Mouse (Mus musculus) liver, adult 2 months (tissue): Measurements from ENCODE around the gene Desi1. TPM values are rescaled to one million over a fixed set of nuclear protein-coding genes. Genes with fewer than 3 reads are reported as not detected.

ENCODE experiments used
- DNase-seq: peaks from one replicate; pipeline ENCODE4 v3.0.0-alpha.2; 2011; ENCODE audit warnings: low read depth, low spot score; ENCODE audit errors: extremely low read depth
- H3K27ac ChIP-seq: fragments of 200-500 bp; replicated peaks from 2 replicates; pipeline ENCODE4 v1.5.1; 2012; ENCODE audit warnings: low read depth, mild to moderate bottlenecking, control low read depth, inconsistent platforms, low read length; ENCODE audit not compliant: insufficient read depth
- H3K27me3 ChIP-seq: fragments of 200-500 bp; 2 replicates; pipeline ENCODE4 v1.6.1; 2012; ENCODE audit warnings: mild to moderate bottlenecking, moderate library complexity, low read length, inconsistent platforms; ENCODE audit not compliant: control insufficient read depth, insufficient read depth
- H3K36me3 ChIP-seq: fragments of 200-500 bp; 2 replicates; pipeline ENCODE4 v1.6.1; 2012; ENCODE audit warnings: low read length, inconsistent platforms; ENCODE audit not compliant: control insufficient read depth, insufficient read depth
- H3K4me1 ChIP-seq: fragments of 200-500 bp; 2 replicates; pipeline ENCODE4 v1.6.1; 2011; ENCODE audit warnings: low read length; ENCODE audit not compliant: control insufficient read depth, insufficient read depth
- H3K4me3 ChIP-seq: fragments of 200-500 bp; 2 replicates; pipeline ENCODE4 v1.5.1; 2011; ENCODE audit warnings: low read depth, mild to moderate bottlenecking, control low read depth, low read length, moderate library complexity; ENCODE audit not compliant: insufficient read depth
- H3K79me2 ChIP-seq: fragments of 200-500 bp; 2 replicates; pipeline ENCODE4 v1.6.1; 2012; ENCODE audit warnings: inconsistent platforms, mild to moderate bottlenecking, low read length, moderate library complexity; ENCODE audit not compliant: control insufficient read depth, insufficient read depth
- H3K9ac ChIP-seq: fragments of 200-500 bp; 2 replicates; pipeline ENCODE4 v1.6.1; 2012; ENCODE audit warnings: low read depth, mild to moderate bottlenecking, control low read depth, inconsistent platforms, low read length
- CTCF ChIP-seq: fragments of 200-500 bp; IDR thresholded peaks from 2 replicates; pipeline ENCODE4 v1.5.1; 2011; ENCODE audit warnings: low read depth, low read length, control low read depth
- POLR2A ChIP-seq: fragments of 200-500 bp; IDR thresholded peaks from 2 replicates; pipeline ENCODE4 v1.6.1; 2011; ENCODE audit warnings: low read length, control low read depth; ENCODE audit not compliant: insufficient read depth; ENCODE audit errors: extremely low read depth
- WGBS: fragments of 180-500 bp; shearing (Covaris S2); methylation state at CpG from one replicate; pipeline ENCODE4 v1.1.7; 2018; 5-methylcytosine and 5-hydroxymethylcytosine counted together
- polyA plus RNA-seq: library from polyadenylated mRNA; depleted of rRNA; stranded (reverse); fragments of >200 nt; gene quantifications from 2 replicates; pipeline ENCODE4 v1.2.3, GENCODE M21; 2012
- total RNA-seq: library from RNA; depleted of rRNA; stranded (reverse); fragments of >200 nt; gene quantifications from 2 replicates; pipeline ENCODE4 v1.2.3, GENCODE M21; 2014

The Desi1 gene
- total and polyA plus RNA-seq, 2 experiments = 6.6 to 31.1 TPM

GRCm38 (mm10) chr15:82027726-82028125, 5.9 kb downstream of the Desi1 start:
- H3K27me3 ChIP-seq = no peaks in the 10 kb centered on the region
- no peak overlapping the region for H3K27ac ChIP-seq
- no peaks in the 10 kb centered on the region for H3K4me1 ChIP-seq
- H3K9ac ChIP-seq = no peak overlapping the region
- no peak for TF ChIP-seq CTCF
- no peak for TF ChIP-seq POLR2A
- H3K79me2 ChIP-seq = no peaks in the 10 kb centered on the region
- no peak for DNase-seq
- WGBS = 95% methylated on average over 7 of the region's 7 CpGs
- no peak overlapping the region for H3K4me3 ChIP-seq
- H3K36me3 ChIP-seq = peaks cover 14% of the 10 kb centered on the region; the same call in 1 of the 2 replicates

DNA sequence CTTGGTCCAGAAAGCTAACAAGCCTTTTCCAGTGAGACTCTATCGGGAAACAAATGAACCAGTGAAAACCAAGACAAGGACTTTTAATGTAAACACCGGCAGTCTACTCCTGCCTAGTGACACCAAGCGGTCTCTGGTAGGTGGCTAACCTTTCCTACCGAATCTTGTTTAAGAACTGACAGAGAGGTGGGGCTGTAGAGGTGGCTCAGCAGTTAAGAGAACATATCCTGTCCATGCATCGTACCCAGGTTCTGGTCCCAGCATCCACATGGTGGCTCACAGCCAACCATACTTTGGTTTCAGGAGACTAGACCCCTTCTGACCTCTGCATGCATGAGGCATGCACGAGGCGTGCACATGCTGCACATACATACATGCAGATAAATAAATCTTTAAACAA, 6.4 kb downstream of the Desi1 start:
- 94% methylated on average over 7 of the region's 7 CpGs for WGBS
- peaks cover 14% of the 10 kb centered on the region; the same call in 1 of the 2 replicates for H3K36me3 ChIP-seq
- TF ChIP-seq CTCF = no peak
- no peak for TF ChIP-seq POLR2A

GRCm38 (mm10) chr15:82023965-82024635, 9.6 kb downstream of the Desi1 start:
- Histone ChIP-seq H3K27me3 (no peaks in the 10 kb centered on the region), H3K4me1 (no peaks in the 10 kb centered on the region), H3K9ac (no peak overlapping the region), H3K4me3 (no peak overlapping the region), H3K27ac (no peak overlapping the region), H3K79me2 (no peaks in the 10 kb centered on the region), H3K36me3 (peaks cover 5% of the 10 kb centered on the region; the same call in 1 of the 2 replicates)
- no peak for TF ChIP-seq CTCF
- no peak for TF ChIP-seq POLR2A
- WGBS = 86% methylated on average over 6 of the region's 6 CpGs
- no peak for DNase-seq

More for the DNA sequence above, 6.4 kb downstream of the Desi1 start:
- no peak overlapping the region for H3K27ac ChIP-seq
- H3K4me3 ChIP-seq = no peak overlapping the region
- no peak for DNase-seq
- no peaks in the 10 kb centered on the region for H3K4me1 ChIP-seq
- no peak overlapping the region for H3K9ac ChIP-seq
- H3K27me3 ChIP-seq = no peaks in the 10 kb centered on the region
- no peaks in the 10 kb centered on the region for H3K79me2 ChIP-seq

- Histone ChIP-seq H3K27ac (no peak overlapping the region), H3K36me3 (no peaks in the 10 kb centered on the region; the same call in 1 of the 2 replicates), H3K4me3 (no peak overlapping the region), H3K79me2 (no peaks in the 10 kb centered on the region), H3K27me3 (no peaks in the 10 kb centered on the region), H3K4me1 (no peaks in the 10 kb centered on the region), H3K9ac (no peak overlapping the region)
- TF ChIP-seq CTCF (no peak), POLR2A (no peak)
- WGBS = 76% methylated on average over 13 of the region's 13 CpGs
- no peak for DNase-seq
Observed at GRCm38 (mm10) chr15:82022535-82023088, 11.1 kb downstream of the Desi1 start.

- Histone ChIP-seq H3K27me3 (no peaks in the 10 kb centered on the region), H3K79me2 (no peaks in the 10 kb centered on the region), H3K27ac (no peak overlapping the region), H3K4me1 (peaks cover 5% of the 10 kb centered on the region; the same call in 1 of the 2 replicates), H3K9ac (no peak overlapping the region), H3K4me3 (no peak overlapping the region), H3K36me3 (no peaks in the 10 kb centered on the region)
- WGBS = 88% methylated on average over 3 of the region's 3 CpGs
- TF ChIP-seq POLR2A = no peak
- TF ChIP-seq CTCF = no peak
- DNase-seq = no peak
Observed at GRCm38 (mm10) chr15:82019288-82019687, 14.4 kb downstream of the Desi1 start.

DNA sequence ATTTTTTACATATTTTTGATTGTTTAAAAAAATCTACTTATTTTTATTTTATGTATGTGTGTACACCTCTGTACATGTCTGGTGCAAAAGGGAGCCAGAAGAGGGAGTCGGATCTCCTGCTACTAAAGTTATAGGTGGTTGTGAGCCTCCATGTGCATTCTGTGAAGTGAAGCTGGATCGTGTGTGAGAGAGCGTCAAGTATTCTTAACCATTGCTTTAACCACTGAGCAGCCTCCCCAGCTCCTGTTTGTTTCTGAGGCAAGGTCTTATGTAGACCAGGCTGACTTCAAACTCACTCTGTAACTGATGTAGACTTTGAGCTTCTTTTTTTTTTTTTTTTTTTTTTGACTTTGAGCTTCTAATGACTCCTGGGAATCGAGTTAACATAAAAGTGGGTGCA, 16.2 kb downstream of the Desi1 start:
- Histone ChIP-seq H3K79me2 (no peaks in the 10 kb centered on the region; the same call in 1 of the 2 replicates), H3K4me3 (no peak overlapping the region), H3K9ac (no peak overlapping the region), H3K4me1 (peaks cover 11% of the 10 kb centered on the region; the same call in 1 of the 2 replicates), H3K27me3 (no peaks in the 10 kb centered on the region), H3K27ac (no peak overlapping the region), H3K36me3 (no peaks in the 10 kb centered on the region)
- no peak for DNase-seq
- WGBS = 68% methylated on average over 4 of the region's 4 CpGs
- TF ChIP-seq CTCF = no peak
- TF ChIP-seq POLR2A = no peak
